Mouse (Mus musculus): Measurements from ENCODE around the gene Gm10715. TPM values are rescaled to one million over a fixed set of nuclear protein-coding genes. Genes with fewer than 3 reads are reported as not detected.
"Not testable (repeated sequence)": the region's sequence is repeated elsewhere in the genome, so short reads cannot be mapped to it uniquely, and the experiment has no call there.

Gm10715 gene
- polyA plus RNA-seq, 1 experiment, result not detected

DNA sequence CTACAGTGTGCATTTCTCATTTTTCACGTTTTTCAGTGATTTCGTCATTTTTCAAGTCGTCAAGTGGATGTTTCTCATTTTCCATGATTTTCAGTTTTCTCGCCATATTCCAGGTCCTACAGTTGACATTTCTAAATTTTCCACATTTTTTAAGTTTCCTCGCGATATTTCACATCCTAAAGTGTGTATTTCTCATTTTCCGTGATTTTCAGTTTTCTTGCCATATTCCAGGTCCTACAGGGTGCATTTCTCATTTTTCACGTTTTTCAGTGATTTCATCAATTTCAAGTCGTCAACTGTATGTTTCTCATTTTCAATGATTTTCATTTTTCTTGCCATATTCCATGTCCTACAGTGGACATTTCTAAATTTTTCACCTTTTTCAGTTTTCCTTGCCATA is 21.3 kb upstream of the Gm10715 start, which contains the start of gene Gm10720:
Gene Gm10720 (plus strand): TSS at position 301 of the 400 bp plus-strand sequence.
- 74% methylated on average over 5 of the region's 9 CpGs for WGBS
- not testable (repeated sequence) for H3K36me3 ChIP-seq (ENCODE audit: control insufficient read depth, insufficient read depth, low read length); H3K27ac ChIP-seq (ENCODE audit: insufficient read depth, low read depth, low read length); H3K27me3 ChIP-seq (ENCODE audit: control insufficient read depth, insufficient read depth, low read length); H3K4me1 ChIP-seq (ENCODE audit: control insufficient read depth, insufficient read depth, insufficient read length, low read length); H3K4me3 ChIP-seq (ENCODE audit: low read depth, low read length)

DNA sequence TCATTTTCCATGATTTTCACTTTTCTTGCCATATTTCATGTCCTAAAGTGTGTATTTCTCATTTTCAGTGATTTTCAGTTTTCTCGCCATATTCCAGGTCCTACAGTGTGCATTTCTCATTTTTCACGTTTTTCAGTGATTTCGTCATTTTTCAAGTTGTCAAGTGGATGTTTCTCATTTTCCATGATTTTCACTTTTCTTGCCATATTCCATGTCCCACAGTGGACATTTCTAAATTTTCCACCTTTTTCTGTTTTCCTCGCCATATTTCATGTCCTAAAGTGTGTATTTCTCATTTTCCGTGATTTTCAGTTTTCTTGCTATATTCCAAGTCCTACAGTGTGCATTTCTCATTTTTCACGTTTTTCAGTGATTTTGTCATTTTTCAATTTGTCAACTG is 20.8 kb upstream of the Gm10715 start:
- not testable (repeated sequence) for H3K27ac ChIP-seq (ENCODE audit: insufficient read depth, low read depth, low read length); H3K27me3 ChIP-seq (ENCODE audit: control insufficient read depth, insufficient read depth, low read length); H3K4me3 ChIP-seq (ENCODE audit: low read depth, low read length); H3K4me1 ChIP-seq (ENCODE audit: control insufficient read depth, insufficient read depth, insufficient read length, low read length); H3K36me3 ChIP-seq (ENCODE audit: control insufficient read depth, insufficient read depth, low read length)
- WGBS, result 76% methylated on average over 5 of the region's 6 CpGs

DNA sequence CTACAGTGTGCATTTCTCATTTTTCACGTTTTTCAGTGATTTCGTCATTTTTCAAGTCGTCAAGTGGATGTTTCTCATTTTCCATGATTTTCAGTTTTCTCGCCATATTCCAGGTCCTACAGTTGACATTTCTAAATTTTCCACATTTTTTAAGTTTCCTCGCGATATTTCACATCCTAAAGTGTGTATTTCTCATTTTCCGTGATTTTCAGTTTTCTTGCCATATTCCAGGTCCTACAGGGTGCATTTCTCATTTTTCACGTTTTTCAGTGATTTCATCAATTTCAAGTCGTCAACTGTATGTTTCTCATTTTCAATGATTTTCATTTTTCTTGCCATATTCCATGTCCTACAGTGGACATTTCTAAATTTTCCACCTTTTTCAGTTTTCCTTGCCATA is 19.6 kb upstream of the Gm10715 start, which contains the start of gene Gm10719:
Gene Gm10719 (plus strand): TSS at position 301 of the 400 bp plus-strand sequence.
- H3K36me3 ChIP-seq (ENCODE audit: control insufficient read depth, insufficient read depth, low read length); H3K4me3 ChIP-seq (ENCODE audit: low read depth, low read length); H3K27me3 ChIP-seq (ENCODE audit: control insufficient read depth, insufficient read depth, low read length); H3K4me1 ChIP-seq (ENCODE audit: control insufficient read depth, insufficient read depth, insufficient read length, low read length); H3K27ac ChIP-seq (ENCODE audit: insufficient read depth, low read depth, low read length): not testable (repeated sequence)
- 58% methylated on average over 1 of the region's 9 CpGs for WGBS

DNA sequence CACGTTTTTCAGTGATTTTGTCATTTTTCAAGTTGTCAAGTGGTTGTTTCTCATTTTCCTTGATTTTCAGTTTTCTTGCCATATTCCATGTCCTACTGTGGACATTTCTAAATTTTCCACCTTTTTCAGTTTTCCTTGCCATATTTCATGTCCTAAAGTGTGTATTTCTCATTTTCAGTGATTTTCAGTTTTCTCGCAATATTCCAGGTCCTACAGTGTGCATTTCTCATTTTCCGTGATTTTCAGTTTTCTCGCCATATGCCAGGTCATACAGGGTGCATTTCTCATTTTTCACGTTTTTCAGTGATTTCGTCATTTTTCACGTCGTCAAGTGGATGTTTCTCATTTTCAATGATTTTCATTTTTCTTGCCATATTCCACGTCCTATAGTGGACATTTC is 17.7 kb upstream of the Gm10715 start:
- not testable (repeated sequence) for H3K4me3 ChIP-seq (ENCODE audit: low read depth, low read length); H3K27ac ChIP-seq (ENCODE audit: insufficient read depth, low read depth, low read length); H3K36me3 ChIP-seq (ENCODE audit: control insufficient read depth, insufficient read depth, low read length); H3K4me1 ChIP-seq (ENCODE audit: control insufficient read depth, insufficient read depth, insufficient read length, low read length); H3K27me3 ChIP-seq (ENCODE audit: control insufficient read depth, insufficient read depth, low read length)
- 62% methylated on average over 9 of the region's 9 CpGs for WGBS

DNA sequence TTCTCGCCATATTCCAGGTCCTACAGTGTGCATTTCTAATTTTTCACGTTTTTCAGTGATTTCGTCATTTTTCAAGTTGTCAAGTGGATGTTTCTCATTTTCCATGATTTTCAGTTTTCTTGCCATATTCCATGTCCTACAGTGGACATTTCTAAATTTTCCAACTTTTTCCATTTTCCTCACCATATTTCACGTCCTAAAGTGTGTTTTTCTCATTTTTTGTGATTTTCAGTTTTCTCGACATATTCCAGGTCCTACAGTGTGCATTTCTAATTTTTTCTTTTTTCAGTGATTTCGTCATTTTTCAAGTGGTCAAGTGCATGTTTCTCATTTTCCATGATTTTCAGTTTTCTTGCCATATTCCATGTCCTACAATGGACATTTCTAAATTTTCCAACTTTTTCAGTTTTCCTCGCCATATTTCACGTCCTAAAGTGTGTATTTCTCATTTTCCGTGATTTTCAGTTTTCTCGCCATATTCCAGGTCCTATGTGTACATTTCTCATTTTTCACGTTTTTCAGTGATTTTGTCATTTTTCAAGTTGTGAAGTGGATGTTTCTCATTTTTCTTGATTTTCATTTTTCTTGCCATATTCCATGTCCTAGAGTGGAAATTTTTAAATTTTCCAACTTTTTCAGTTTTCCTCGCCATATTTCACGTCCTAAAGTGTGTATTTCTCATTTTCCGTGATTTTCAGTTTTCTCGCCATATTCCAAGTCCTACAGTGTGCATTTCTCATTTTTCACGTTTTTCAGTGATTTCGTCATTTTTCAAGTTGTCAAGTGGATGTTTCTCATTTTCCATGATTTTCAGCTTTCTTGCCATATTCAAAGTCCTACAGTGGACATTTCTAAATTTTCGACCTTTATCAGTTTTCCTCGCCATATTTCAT is 16.6 kb upstream of the Gm10715 start:
- H3K27me3 ChIP-seq (ENCODE audit: control insufficient read depth, insufficient read depth, low read length); H3K36me3 ChIP-seq (ENCODE audit: control insufficient read depth, insufficient read depth, low read length); H3K4me1 ChIP-seq (ENCODE audit: control insufficient read depth, insufficient read depth, insufficient read length, low read length); H3K27ac ChIP-seq (ENCODE audit: insufficient read depth, low read depth, low read length); H3K4me3 ChIP-seq (ENCODE audit: low read depth, low read length): not testable (repeated sequence)
- WGBS, result 78% methylated on average over 17 of the region's 19 CpGs

DNA sequence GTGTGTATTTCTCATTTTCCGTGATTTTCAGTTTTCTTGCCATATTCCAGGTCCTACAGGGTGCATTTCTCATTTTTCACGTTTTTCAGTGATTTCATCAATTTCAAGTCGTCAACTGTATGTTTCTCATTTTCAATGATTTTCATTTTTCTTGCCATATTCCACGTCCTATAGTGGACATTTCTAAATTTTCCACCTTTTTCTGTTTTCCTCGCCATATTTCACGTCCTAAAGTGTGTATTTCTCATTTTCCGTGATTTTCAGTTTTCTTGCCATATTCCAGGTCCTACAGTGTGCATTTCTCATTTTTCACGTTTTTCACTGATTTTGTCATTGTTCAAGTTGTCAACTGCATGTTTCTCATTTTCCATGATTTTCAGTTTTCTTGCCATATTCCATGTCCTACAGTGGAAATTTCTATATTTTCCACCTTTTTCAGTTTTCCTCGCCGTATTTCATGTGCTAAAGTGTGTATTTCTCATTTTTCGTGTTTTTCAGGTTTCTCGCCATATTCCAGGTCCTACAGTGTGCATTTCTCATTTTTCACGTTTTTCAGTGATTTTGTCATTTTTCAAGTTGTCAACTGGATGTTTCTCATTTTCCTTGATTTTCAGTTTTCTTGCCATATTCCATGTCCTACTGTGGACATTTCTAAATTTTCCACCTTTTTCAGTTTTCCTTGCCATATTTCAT is 14.2 kb upstream of the Gm10715 start:
- not testable (repeated sequence) for H3K27me3 ChIP-seq (ENCODE audit: control insufficient read depth, insufficient read depth, low read length); H3K4me3 ChIP-seq (ENCODE audit: low read depth, low read length); H3K27ac ChIP-seq (ENCODE audit: insufficient read depth, low read depth, low read length); H3K4me1 ChIP-seq (ENCODE audit: control insufficient read depth, insufficient read depth, insufficient read length, low read length); H3K36me3 ChIP-seq (ENCODE audit: control insufficient read depth, insufficient read depth, low read length)
- 81% methylated on average over 11 of the region's 13 CpGs for WGBS

DNA sequence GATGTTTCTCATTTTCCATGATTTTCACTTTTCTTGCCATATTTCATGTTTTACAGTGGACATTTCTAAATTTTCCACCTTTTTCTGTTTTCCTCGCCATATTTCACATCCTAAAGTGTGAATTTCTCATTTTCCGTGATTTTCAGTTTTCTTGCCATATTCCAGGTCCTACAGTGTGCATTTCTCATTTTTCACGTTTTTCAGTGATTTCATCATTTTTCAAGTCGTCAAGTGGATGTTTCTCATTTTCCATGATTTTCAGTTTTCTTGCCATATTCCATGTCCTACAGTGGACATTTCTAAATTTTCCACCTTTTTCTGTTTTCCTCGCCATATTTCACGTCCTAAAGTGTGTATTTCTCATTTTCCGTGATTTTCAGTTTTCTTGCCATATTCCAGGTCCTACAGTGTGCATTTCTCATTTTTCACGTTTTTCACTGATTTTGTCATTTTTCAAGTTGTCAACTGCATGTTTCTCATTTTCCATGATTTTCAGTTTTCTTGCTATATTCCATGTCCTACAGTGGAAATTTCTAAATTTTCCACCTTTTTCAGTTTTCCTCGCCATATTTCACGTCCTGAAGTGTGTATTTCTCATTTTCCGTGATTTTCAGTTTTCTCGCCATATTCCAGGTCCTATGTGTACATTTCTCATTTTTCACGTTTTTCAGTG is 13.2 kb upstream of the Gm10715 start, which contains the start of gene Gm10718:
Gene Gm10718 (plus strand): TSS at position 236 of the 673 bp plus-strand sequence.
- not testable (repeated sequence) for H3K4me3 ChIP-seq (ENCODE audit: low read depth, low read length); H3K27me3 ChIP-seq (ENCODE audit: control insufficient read depth, insufficient read depth, low read length); H3K4me1 ChIP-seq (ENCODE audit: control insufficient read depth, insufficient read depth, insufficient read length, low read length); H3K36me3 ChIP-seq (ENCODE audit: control insufficient read depth, insufficient read depth, low read length); H3K27ac ChIP-seq (ENCODE audit: insufficient read depth, low read depth, low read length)
- WGBS, result 76% methylated on average over 12 of the region's 13 CpGs

DNA sequence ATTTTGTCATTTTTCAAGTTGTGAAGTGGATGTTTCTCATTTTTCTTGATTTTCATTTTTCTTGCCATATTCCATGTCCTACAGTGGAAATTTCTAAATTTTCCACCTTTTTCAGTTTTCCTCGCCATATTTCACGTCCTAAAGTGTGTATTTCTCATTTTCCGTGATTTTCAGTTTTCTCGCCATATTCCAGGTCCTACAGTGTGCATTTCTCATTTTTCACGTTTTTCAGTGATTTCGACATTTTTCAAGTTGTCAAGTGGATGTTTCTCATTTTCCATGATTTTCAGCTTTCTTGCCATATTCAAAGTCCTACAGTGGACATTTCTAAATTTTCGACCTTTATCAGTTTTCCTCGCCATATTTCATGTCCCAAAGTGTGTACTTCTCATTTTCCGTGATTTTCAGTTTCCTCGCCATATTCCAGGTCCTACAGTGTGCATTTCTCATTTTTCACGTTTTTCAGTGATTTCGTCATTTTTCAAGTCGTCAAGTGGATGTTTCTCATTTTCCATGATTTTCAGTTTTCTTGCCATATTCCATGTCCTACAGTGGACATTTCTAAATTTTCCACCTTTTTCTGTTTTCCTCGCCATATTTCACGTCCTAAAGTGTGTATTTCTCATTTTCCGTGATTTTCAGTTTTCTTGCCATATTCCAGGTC is 12.6 kb upstream of the Gm10715 start:
- H3K36me3 ChIP-seq (ENCODE audit: control insufficient read depth, insufficient read depth, low read length); H3K27ac ChIP-seq (ENCODE audit: insufficient read depth, low read depth, low read length); H3K4me1 ChIP-seq (ENCODE audit: control insufficient read depth, insufficient read depth, insufficient read length, low read length); H3K27me3 ChIP-seq (ENCODE audit: control insufficient read depth, insufficient read depth, low read length); H3K4me3 ChIP-seq (ENCODE audit: low read depth, low read length): not testable (repeated sequence)
- 76% methylated on average over 16 of the region's 16 CpGs for WGBS

DNA sequence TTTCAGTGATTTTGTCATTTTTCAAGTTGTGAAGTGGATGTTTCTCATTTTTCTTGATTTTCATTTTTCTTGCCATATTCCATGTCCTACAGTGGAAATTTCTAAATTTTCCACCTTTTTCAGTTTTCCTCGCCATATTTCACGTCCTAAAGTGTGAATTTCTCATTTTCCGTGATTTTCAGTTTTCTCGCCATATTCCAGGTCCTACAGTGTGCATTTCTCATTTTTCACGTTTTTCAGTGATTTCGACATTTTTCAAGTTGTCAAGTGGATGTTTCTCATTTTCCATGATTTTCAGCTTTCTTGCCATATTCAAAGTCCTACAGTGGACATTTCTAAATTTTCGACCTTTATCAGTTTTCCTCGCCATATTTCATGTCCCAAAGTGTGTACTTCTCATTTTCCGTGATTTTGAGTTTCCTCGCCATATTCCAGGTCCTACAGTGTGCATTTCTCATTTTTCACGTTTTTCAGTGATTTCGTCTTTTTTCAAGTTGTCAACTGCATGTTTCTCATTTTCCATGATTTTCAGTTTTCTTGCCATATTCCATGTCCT is 11.7 kb upstream of the Gm10715 start, which contains the start of gene Gm10717:
Gene Gm10717 (plus strand): TSS at position 506 of the 556 bp plus-strand sequence.
- WGBS, result 71% methylated on average over 12 of the region's 12 CpGs

DNA sequence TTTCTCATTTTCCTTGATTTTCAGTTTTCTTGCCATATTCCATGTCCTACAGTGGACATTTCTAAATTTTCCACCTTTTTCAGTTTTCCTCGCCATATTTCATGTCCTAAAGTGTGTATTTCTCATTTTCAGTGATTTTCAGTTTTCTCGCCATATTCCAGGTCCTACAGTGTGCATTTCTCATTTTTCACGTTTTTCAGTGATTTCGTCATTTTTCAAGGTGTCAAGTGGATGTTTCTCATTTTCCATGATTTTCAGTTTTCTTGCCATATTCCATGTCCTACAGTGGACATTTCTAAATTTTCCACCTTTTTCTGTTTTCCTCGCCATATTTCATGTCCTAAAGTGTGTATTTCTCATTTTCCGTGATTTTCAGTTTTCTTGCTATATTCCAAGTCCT is 11.0 kb upstream of the Gm10715 start:
- 73% methylated on average over 5 of the region's 6 CpGs for WGBS
- not testable (repeated sequence) for H3K4me3 ChIP-seq (ENCODE audit: low read depth, low read length); H3K27me3 ChIP-seq (ENCODE audit: control insufficient read depth, insufficient read depth, low read length); H3K27ac ChIP-seq (ENCODE audit: insufficient read depth, low read depth, low read length); H3K4me1 ChIP-seq (ENCODE audit: control insufficient read depth, insufficient read depth, insufficient read length, low read length); H3K36me3 ChIP-seq (ENCODE audit: control insufficient read depth, insufficient read depth, low read length)

More for the DNA sequence above, 11.7 kb upstream of the Gm10715 start, which contains the start of gene Gm10717:
- not testable (repeated sequence) for H3K27ac ChIP-seq (ENCODE audit: insufficient read depth, low read depth, low read length); H3K36me3 ChIP-seq (ENCODE audit: control insufficient read depth, insufficient read depth, low read length); H3K4me1 ChIP-seq (ENCODE audit: control insufficient read depth, insufficient read depth, insufficient read length, low read length); H3K27me3 ChIP-seq (ENCODE audit: control insufficient read depth, insufficient read depth, low read length); H3K4me3 ChIP-seq (ENCODE audit: low read depth, low read length)

Measured in small intestine, adult 2 months (tissue).